Mouse (Mus musculus): ENCODE data around the gene Sgk1.
A peak's percentile ranks its signal among the peaks of the same experiment; 100 is the strongest.
"Not testable (repeated sequence)": the region's sequence is repeated elsewhere in the genome, so short reads cannot be mapped to it uniquely, and the experiment has no call there.

The Sgk1 gene

GRCm38 (mm10) chr10:21868221-21868620, 13.8 kb upstream of the Sgk1 start:
- no peak for DNase-seq (ENCODE audit: low spot score)

DNA sequence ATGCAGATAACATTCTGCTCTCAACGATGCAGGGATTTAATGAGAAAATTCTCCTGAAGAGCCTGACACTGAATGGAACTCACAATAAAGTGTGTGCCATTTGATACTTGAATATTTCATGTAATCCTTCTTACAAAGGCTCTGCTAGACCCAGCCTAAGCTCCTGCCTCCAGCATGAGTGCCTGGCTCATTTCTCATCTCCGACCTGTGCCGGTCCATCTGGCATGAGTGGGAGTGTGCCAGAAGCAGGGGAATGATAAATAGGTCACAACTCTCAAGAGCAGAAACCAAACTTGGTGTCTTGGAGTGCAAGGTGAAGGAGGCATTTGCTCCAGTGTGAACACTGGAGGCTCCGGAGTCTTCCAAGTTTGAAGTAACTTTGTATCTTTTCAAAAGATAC, 13.4 kb upstream of the Sgk1 start:
- DNase-seq (ENCODE audit: low spot score) = no peak

DNA sequence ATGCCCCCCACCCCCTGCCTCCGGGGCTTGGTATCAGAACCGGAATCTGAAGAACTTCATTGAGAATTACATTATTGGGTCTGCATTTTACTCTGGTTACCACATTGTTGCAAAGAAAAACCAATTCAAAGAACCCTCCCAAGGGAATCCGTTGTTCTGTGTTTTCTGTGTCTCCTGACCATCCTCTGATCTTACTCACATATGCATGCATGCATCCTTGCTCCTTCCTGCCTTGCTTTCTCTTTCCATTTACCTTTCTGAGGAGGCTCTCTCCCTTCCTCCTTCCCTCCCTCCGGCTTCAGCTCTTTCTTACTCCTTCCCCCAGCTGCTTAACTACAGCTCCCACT, 174 bp upstream of the Sgk1 start:
- DNase-seq (ENCODE audit: low spot score) = no peak

GRCm38 (mm10) chr10:21883587-21883986, 1.6 kb downstream of the Sgk1 start:
- DNase-seq (ENCODE audit: low spot score) = peak; percentile 41

DNA sequence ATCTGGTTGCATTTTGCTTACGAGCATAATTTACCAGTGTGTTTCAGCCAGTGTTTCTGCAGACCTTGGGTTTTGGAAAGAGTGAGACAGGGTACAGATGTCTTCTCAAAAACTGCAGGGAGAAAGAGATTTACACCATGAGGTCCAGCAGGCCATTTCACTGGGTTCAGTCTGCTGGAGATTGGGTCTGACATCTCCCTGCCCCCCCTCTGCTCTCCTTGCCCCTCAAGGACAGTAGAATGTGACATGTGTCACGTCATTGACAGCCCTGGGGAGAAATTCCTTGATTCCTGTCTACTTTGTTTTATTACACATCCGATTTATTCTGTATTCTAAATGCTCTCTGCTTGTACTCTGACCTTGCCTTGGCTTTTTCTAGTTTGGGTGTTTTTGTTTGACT, 2.5 kb downstream of the Sgk1 start:
- no peak for DNase-seq (ENCODE audit: low spot score)

- DNase-seq (ENCODE audit: low spot score) = no peak
Observed at GRCm38 (mm10) chr10:21889141-21889765, 7.3 kb downstream of the Sgk1 start.

DNA sequence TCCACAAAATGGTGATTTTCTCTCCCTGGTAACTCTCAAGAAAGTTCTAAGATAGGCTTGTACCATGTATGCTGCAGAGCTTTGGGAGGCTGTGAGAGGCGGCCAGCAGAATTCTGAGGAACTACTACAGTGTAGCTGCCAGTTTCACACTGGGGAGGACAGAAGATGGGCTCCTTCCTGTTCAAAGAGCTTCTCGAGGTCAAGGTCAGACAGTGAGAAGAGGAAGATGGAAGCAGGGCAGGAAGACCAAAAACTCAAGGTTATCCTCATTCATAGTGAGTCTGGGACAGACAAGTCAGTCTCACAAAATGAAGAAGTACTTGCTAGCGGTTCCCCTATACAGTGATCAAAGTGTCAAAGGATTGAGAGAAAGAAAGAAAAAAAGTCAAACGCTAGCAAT, 8.3 kb downstream of the Sgk1 start:
- no peak for DNase-seq (ENCODE audit: low spot score)

DNA sequence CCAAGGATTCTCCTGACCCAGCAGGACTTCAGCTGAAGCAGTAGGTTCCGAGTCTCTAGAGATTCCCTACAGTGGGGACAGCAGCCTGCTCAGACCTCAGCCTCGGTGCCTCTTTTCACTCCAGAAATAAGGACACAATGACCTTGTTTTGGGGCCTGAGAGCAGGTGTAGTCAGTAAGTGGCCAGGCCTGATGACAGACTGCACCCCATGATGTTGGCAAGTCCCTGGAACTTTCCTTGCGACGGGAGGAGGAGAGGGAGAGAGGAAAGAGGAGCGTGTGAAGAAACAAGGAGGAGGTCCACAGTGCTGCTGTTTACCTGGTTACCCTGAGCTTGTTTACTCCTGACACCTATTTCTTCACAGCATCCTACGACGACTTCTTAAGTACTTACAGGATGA, 9.5 kb downstream of the Sgk1 start:
- no peak for DNase-seq (ENCODE audit: low spot score)

DNA sequence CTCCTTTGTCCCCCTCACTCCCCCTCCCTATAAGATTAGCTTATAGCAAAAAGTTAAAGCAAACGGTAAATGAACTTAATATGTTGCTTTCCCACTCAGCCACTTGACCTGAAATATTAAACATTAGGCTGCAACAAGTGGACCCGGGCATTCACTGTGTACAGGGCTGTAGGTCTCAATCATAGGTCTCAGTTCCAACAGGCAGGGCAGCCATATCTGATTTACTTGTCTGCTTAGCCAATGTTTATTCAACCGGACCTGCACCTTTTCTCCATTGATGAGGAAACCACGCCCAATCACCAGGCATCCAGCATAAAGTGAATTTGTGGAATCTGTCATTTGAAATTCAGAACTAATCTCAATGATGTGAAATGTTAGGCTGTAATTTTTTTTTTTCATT, 10.1 kb downstream of the Sgk1 start:
- DNase-seq (ENCODE audit: low spot score) = no peak

DNA sequence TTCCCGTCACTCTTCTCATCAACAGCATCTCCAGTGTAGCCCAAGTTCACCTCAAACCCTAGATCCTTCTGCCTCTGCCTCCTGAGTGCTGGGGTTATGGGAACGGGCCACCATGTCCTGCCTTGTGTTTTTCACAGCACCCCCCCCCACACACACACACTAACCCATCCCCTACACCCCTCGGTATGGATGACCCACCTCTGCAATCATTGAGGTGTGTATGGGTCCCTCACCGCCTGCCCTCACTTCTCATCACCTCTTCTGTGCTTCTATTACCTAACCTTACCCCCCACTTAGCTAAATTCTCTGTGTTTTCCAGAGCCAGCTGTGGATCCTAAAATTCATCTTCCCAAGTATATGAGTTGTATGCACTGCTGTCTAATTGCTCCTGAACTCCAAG, 16.4 kb downstream of the Sgk1 start:
- DNase-seq (ENCODE audit: low spot score) = no peak

- DNase-seq (ENCODE audit: low spot score) = not testable (repeated sequence)
Observed at GRCm38 (mm10) chr10:21898851-21899250, 16.9 kb downstream of the Sgk1 start.

DNA sequence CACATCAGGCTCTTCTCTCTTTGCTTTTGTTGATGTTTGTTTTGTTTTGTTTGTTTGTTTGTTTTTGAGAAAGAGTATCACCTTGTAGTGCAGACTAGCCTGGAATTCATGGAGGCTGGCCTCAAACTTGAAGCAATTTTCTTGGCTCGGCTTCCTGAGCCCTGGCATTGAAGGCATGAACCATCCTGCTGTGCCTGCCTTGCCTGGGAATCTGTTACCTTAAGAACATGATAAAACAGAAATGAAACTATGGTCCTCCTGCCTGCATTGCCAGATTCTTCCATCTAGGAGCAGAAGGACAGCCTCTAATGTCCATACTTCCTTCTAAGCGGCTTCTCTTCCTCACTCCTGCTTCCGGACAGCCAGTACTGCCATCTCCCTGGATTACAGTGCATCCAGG, 17.4 kb downstream of the Sgk1 start:
- DNase-seq (ENCODE audit: low spot score) = no peak

DNA sequence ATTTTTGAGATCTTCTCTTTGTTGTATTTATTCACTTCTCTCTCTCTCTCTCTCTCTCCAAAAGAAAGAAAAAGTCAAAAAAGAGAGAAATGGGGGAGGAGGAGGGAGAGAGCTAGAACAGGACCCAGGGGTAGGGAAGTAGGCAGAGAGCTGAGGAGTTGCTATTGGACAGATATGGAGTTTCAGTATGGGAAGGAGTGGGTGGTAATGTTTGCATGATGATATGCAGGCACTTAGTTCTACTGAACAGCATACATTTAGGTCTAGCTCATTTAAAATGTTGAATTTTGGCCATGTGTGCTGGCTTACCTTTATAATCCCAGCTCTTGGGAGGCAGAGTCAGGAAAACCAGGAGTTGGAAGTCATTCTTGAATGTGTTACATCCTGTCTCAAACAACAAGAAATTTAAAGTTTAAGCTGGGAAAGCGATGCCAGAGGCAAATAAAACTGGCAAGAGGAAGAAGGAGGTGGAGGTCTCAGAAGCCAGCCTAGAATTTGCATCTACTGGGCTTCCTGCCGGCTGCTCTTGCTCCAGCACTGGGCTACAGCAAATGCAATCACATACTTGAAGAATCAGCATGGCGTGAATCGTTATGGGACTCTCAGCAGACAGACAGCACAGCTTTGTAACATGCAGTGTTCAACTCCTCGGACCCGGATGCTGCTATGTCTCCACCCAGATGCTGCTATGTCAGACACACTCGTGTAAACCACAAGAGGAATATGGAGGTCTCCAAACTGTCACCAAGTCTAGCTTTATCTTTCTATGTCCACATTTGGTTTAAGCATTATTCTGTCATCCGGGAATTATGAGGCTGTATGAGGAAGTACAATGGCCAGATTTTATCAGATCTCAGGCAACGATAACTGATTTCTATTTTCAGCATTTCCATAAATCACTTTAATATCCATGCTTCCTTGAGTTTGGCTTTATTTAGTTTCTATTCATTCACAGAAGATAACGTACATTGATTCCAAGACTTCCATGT, 20.5 kb downstream of the Sgk1 start:
- DNase-seq (ENCODE audit: low spot score) = no peak

DNA sequence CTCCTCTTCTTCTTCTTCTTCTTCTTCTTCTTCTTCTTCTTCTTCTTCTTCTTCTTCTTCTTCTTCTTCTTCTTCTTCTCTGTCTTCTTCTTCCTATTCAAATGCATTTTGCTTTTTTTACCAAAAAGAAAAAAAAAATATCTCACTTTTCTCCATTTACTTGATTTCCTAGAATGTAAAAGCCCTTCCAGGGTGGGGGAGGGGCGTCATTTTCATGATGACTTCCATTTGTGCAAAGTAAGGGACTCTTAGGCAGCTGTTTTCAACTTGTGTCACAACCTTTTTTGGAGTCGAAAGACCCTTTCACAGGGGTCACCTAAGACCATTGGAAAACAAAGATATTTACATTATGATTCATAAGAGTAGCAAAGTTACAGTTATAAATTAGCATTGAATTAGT, 22.2 kb downstream of the Sgk1 start:
- DNase-seq (ENCODE audit: low spot score) = no peak

DNA sequence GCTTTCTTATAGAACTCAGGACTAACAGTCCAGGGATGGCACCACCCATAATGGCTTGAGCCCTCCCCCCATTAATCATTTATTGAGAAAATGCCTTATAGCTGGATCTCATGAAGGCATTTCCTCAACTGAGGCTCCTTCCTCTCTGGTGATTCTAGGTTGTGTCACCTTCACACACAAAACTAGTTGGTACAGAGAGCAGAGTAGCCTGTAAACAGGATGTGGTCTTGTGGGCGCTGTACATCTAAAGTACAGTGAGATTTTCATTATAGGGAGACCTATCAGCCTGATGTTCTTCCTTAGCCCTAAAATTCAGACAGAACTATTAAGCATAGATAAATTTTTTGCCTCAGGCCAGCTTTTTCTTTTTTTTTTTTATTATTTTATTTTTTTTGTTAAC, 23.6 kb downstream of the Sgk1 start:
- DNase-seq (ENCODE audit: low spot score) = no peak

DNA sequence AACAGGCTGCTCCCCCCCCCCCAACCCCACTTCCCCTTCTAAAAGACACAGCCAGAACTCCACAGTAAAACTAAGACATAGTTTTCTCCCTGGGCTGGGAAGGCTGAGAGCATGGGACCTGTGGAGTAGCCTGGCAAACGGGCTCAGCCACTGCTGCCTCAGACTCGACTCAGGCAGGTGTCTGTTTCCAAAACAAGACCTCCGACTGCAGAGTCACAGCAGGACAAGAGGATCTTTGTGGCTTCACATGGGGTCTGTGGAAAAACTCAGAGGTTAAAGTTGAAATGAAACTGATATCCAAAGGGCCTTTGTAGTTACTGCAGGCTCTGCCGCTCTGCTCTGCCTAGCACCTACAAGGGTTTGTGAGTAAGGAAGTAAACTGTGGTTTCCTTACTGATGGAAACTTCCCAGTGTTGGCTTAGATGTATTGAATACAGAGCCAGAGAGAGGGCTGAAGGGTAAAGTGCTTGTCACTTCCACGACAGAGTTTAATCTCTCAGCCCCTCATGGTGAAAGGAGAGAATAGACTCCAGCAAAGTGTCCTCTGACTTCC, 25.0 kb downstream of the Sgk1 start:
- DNase-seq (ENCODE audit: low spot score) = no peak

- DNase-seq (ENCODE audit: low spot score) = no peak
Observed at GRCm38 (mm10) chr10:21907784-21908183, 25.8 kb downstream of the Sgk1 start.

- DNase-seq (ENCODE audit: low spot score) = no peak
Observed at GRCm38 (mm10) chr10:21908686-21909085, 26.7 kb downstream of the Sgk1 start.

DNA sequence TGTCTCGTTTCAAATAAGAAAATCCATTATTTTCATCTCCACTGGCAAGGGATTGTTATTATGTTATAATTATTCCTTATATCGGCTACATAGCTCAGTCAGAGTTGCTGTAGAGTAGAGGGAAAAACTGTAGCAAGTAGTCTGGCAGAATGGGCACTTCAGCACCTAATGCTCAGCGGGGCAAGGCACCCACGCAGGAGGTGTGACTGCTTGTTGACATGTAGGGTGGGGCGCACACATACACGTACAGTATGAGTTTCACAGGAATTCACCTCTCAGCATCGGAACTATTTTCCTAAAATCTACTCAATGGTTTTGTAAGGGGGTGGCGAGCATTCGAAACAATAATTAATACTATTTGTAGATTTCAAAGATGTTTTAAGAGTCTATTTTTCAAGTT, 28.4 kb downstream of the Sgk1 start:
- no peak for DNase-seq (ENCODE audit: low spot score)

- DNase-seq (ENCODE audit: low spot score) = no peak
Observed at GRCm38 (mm10) chr10:21911303-21911947, 29.4 kb downstream of the Sgk1 start.

GRCm38 (mm10) chr10:21914751-21915150, 32.8 kb downstream of the Sgk1 start:
- no peak for DNase-seq (ENCODE audit: low spot score)

DNA sequence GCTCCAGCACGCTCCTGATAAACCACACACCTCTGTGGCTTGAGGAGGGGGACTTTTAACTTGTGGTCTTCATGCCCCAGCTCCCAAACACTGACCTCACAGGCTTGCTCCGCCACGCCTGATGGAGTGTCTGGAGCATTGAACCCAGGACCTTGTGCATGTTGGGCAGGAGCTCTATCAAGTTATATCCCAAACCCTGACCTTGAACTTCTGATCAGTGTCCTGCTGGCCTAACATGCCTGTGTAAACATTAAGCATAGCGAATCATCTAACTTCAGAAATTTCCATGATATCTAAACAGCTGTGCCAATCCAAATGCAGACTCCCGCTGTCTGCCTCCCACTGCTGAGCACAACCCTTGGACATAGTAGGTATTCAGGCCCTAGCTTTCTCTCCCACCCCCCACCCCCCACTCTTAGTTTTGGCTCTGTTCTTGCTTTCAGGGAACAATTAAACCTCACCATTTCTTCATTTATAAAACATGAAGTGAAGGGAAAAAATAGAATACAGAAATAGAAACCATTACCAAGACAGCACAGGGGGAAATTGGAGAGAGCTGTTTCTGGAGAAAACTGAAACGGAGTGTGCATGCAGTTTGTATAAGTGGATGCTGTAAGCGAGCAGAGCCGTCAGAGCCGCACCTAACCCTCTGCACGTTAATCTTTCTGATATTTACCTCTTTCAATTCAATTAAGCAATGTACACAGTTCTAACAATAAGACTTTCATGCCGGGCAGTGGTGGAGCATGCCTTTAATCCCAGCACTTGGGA, 34.5 kb downstream of the Sgk1 start:
- DNase-seq (ENCODE audit: low spot score) = no peak
